Mouse (Mus musculus): Measurements from ENCODE around the gene Npas3. TPM values are rescaled to one million over a fixed set of nuclear protein-coding genes. Genes with fewer than 3 reads are reported as not detected.

The Npas3 gene
- polyA plus RNA-seq, 1 experiment from 2014 or later: not detected

GRCm38 (mm10) chr12:53973414-53973813 lies 724.9 kb downstream of the Npas3 start:
- H3K36me3 ChIP-seq (ENCODE audit: inconsistent target): no peaks in the 10 kb centered on the region
- WGBS (ENCODE audit: missing documents): 98% methylated on average over 6 of the region's 6 CpGs
- no peak overlapping the region for H3K4me3 ChIP-seq (ENCODE audit: inconsistent target)
- no peaks in the 10 kb centered on the region for H3K79me2 ChIP-seq (ENCODE audit: inconsistent target)
- H3K27ac ChIP-seq: no peak overlapping the region

- no peak overlapping the region for H3K4me3 ChIP-seq (ENCODE audit: inconsistent target)
- WGBS (ENCODE audit: missing documents): 71% methylated on average over 9 of the region's 9 CpGs
- H3K36me3 ChIP-seq (ENCODE audit: inconsistent target): no peaks in the 10 kb centered on the region
- H3K27ac ChIP-seq: no peak overlapping the region
- no peaks in the 10 kb centered on the region for H3K79me2 ChIP-seq (ENCODE audit: inconsistent target)
These were observed 733.4 kb downstream of the Npas3 start for GRCm38 (mm10) chr12:53981575-53982507.

- no peaks in the 10 kb centered on the region for H3K79me2 ChIP-seq (ENCODE audit: inconsistent target)
- H3K27ac ChIP-seq: no peak overlapping the region
- no peak overlapping the region for H3K4me3 ChIP-seq (ENCODE audit: inconsistent target)
- 82% methylated on average over 7 of the region's 7 CpGs for WGBS (ENCODE audit: missing documents)
- no peaks in the 10 kb centered on the region for H3K36me3 ChIP-seq (ENCODE audit: inconsistent target)
These were observed 735.5 kb downstream of the Npas3 start for GRCm38 (mm10) chr12:53983946-53984345.

GRCm38 (mm10) chr12:53985851-53986842 lies 737.7 kb downstream of the Npas3 start:
- WGBS (ENCODE audit: missing documents): 90% methylated on average over 14 of the region's 14 CpGs
- Histone ChIP-seq H3K79me2 (ENCODE audit: inconsistent target) (no peaks in the 10 kb centered on the region), H3K27ac (no peak overlapping the region), H3K36me3 (ENCODE audit: inconsistent target) (no peaks in the 10 kb centered on the region), H3K4me3 (ENCODE audit: inconsistent target) (no peak overlapping the region)

- whole genome bisulfite sequencing (ENCODE audit: missing documents): 88% methylated on average over 6 of the region's 6 CpGs
- Histone ChIP-seq H3K27ac (no peak overlapping the region), H3K79me2 (ENCODE audit: inconsistent target) (no peaks in the 10 kb centered on the region), H3K36me3 (ENCODE audit: inconsistent target) (no peaks in the 10 kb centered on the region), H3K4me3 (ENCODE audit: inconsistent target) (no peak overlapping the region)
These were observed 743.9 kb downstream of the Npas3 start for GRCm38 (mm10) chr12:53992411-53992810.

- 83% methylated on average over 5 of the region's 5 CpGs for WGBS (ENCODE audit: missing documents)
- no peak overlapping the region for H3K4me3 ChIP-seq (ENCODE audit: inconsistent target)
- H3K79me2 ChIP-seq (ENCODE audit: inconsistent target): no peaks in the 10 kb centered on the region
- H3K36me3 ChIP-seq (ENCODE audit: inconsistent target): no peaks in the 10 kb centered on the region
- no peak overlapping the region for H3K27ac ChIP-seq
These were observed 747.2 kb downstream of the Npas3 start for GRCm38 (mm10) chr12:53995710-53996109.

- WGBS (ENCODE audit: missing documents): 93% methylated on average over 3 of the region's 3 CpGs
- Histone ChIP-seq H3K4me3 (ENCODE audit: inconsistent target) (no peak overlapping the region), H3K79me2 (ENCODE audit: inconsistent target) (no peaks in the 10 kb centered on the region), H3K27ac (no peak overlapping the region), H3K36me3 (ENCODE audit: inconsistent target) (no peaks in the 10 kb centered on the region)
These were observed 748.7 kb downstream of the Npas3 start for GRCm38 (mm10) chr12:53997141-53997540.

GRCm38 (mm10) chr12:53999647-54000637 lies 751.5 kb downstream of the Npas3 start:
- H3K79me2 ChIP-seq (ENCODE audit: inconsistent target): no peaks in the 10 kb centered on the region
- no peak overlapping the region for H3K4me3 ChIP-seq (ENCODE audit: inconsistent target)
- no peaks in the 10 kb centered on the region for H3K36me3 ChIP-seq (ENCODE audit: inconsistent target)
- WGBS (ENCODE audit: missing documents): 24% methylated on average over 15 of the region's 15 CpGs
- no peak overlapping the region for H3K27ac ChIP-seq

- 73% methylated on average over 4 of the region's 4 CpGs for WGBS (ENCODE audit: missing documents)
- Histone ChIP-seq H3K36me3 (ENCODE audit: inconsistent target) (no peaks in the 10 kb centered on the region), H3K27ac (no peak overlapping the region), H3K4me3 (ENCODE audit: inconsistent target) (no peak overlapping the region), H3K79me2 (ENCODE audit: inconsistent target) (no peaks in the 10 kb centered on the region)
These were observed 754.0 kb downstream of the Npas3 start for GRCm38 (mm10) chr12:54002496-54002895.

GRCm38 (mm10) chr12:54004606-54005005 lies 756.1 kb downstream of the Npas3 start:
- H3K4me3 ChIP-seq (ENCODE audit: inconsistent target): no peak overlapping the region
- H3K79me2 ChIP-seq (ENCODE audit: inconsistent target): no peaks in the 10 kb centered on the region
- H3K27ac ChIP-seq: no peak overlapping the region
- no peaks in the 10 kb centered on the region for H3K36me3 ChIP-seq (ENCODE audit: inconsistent target)
- WGBS (ENCODE audit: missing documents): 92% methylated on average over 8 of the region's 8 CpGs

- WGBS (ENCODE audit: missing documents): 62% methylated on average over 4 of the region's 4 CpGs
- no peaks in the 10 kb centered on the region for H3K36me3 ChIP-seq (ENCODE audit: inconsistent target)
These were observed 757.1 kb downstream of the Npas3 start for GRCm38 (mm10) chr12:54005546-54005945.

GRCm38 (mm10) chr12:54015304-54015703 lies 766.8 kb downstream of the Npas3 start:
- Histone ChIP-seq H3K4me3 (ENCODE audit: inconsistent target) (no peak overlapping the region), H3K36me3 (ENCODE audit: inconsistent target) (no peaks in the 10 kb centered on the region), H3K27ac (no peak overlapping the region), H3K79me2 (ENCODE audit: inconsistent target) (no peaks in the 10 kb centered on the region)

More at GRCm38 (mm10) chr12:54005546-54005945, 757.1 kb downstream of the Npas3 start:
- Histone ChIP-seq H3K79me2 (ENCODE audit: inconsistent target) (no peaks in the 10 kb centered on the region), H3K27ac (no peak overlapping the region), H3K4me3 (ENCODE audit: inconsistent target) (no peak overlapping the region)

GRCm38 (mm10) chr12:54017949-54018348 lies 769.5 kb downstream of the Npas3 start:
- H3K36me3 ChIP-seq (ENCODE audit: inconsistent target): no peaks in the 10 kb centered on the region
- H3K4me3 ChIP-seq (ENCODE audit: inconsistent target): no peak overlapping the region
- 87% methylated on average over 8 of the region's 8 CpGs for WGBS (ENCODE audit: missing documents)
- no peaks in the 10 kb centered on the region for H3K79me2 ChIP-seq (ENCODE audit: inconsistent target)
- H3K27ac ChIP-seq: no peak overlapping the region

GRCm38 (mm10) chr12:54019979-54020378 lies 771.5 kb downstream of the Npas3 start:
- WGBS (ENCODE audit: missing documents): 96% methylated on average over 8 of the region's 8 CpGs
- no peaks in the 10 kb centered on the region for H3K36me3 ChIP-seq (ENCODE audit: inconsistent target)
- H3K27ac ChIP-seq: no peak overlapping the region

More at GRCm38 (mm10) chr12:54019979-54020378, 771.5 kb downstream of the Npas3 start:
- no peaks in the 10 kb centered on the region for H3K79me2 ChIP-seq (ENCODE audit: inconsistent target)
- H3K4me3 ChIP-seq (ENCODE audit: inconsistent target): no peak overlapping the region
